Mouse (Mus musculus): ENCODE measurements around the gene Rnf180.

Gene Rnf180

GRCm38 (mm10) chr13:105250264-105250663, 44.4 kb downstream of the Rnf180 start:
- no peak for DNase-seq (ENCODE audit: low spot score)

- no peak for DNase-seq (ENCODE audit: low spot score)
These were observed 45.0 kb downstream of the Rnf180 start for GRCm38 (mm10) chr13:105249599-105249998.

- no peak for DNase-seq (ENCODE audit: low spot score)
These were observed 46.9 kb downstream of the Rnf180 start for GRCm38 (mm10) chr13:105247691-105248090.

- no peak for DNase-seq (ENCODE audit: low spot score)
These were observed 53.8 kb downstream of the Rnf180 start for GRCm38 (mm10) chr13:105240810-105241209.

GRCm38 (mm10) chr13:105227126-105227525, 67.5 kb downstream of the Rnf180 start:
- DNase-seq (ENCODE audit: low spot score): no peak

GRCm38 (mm10) chr13:105224048-105224447, 70.6 kb downstream of the Rnf180 start:
- no peak for DNase-seq (ENCODE audit: low spot score)

GRCm38 (mm10) chr13:105223147-105223546, 71.5 kb downstream of the Rnf180 start:
- DNase-seq (ENCODE audit: low spot score): peak; percentile 28

GRCm38 (mm10) chr13:105222016-105222725, 72.4 kb downstream of the Rnf180 start:
- no peak for DNase-seq (ENCODE audit: low spot score)

GRCm38 (mm10) chr13:105210746-105211145, 83.9 kb downstream of the Rnf180 start:
- DNase-seq (ENCODE audit: low spot score): no peak

GRCm38 (mm10) chr13:105203851-105204250, 90.8 kb downstream of the Rnf180 start:
- no peak for DNase-seq (ENCODE audit: low spot score)

GRCm38 (mm10) chr13:105198658-105199057, 96.0 kb downstream of the Rnf180 start:
- no peak for DNase-seq (ENCODE audit: low spot score)

GRCm38 (mm10) chr13:105198028-105198427, 96.6 kb downstream of the Rnf180 start:
- DNase-seq (ENCODE audit: low spot score): no peak

- DNase-seq (ENCODE audit: low spot score): no peak
These were observed 101.0 kb downstream of the Rnf180 start for GRCm38 (mm10) chr13:105193583-105193982.

GRCm38 (mm10) chr13:105188730-105189129, 105.9 kb downstream of the Rnf180 start:
- peak; percentile 24 for DNase-seq (ENCODE audit: low spot score)

GRCm38 (mm10) chr13:105180781-105181180, 113.8 kb downstream of the Rnf180 start:
- no peak for DNase-seq (ENCODE audit: low spot score)

- no peak for DNase-seq (ENCODE audit: low spot score)
These were observed 129.2 kb downstream of the Rnf180 start for GRCm38 (mm10) chr13:105165441-105165840.

GRCm38 (mm10) chr13:105153955-105154354, 140.7 kb downstream of the Rnf180 start:
- DNase-seq (ENCODE audit: low spot score): no peak

GRCm38 (mm10) chr13:105150006-105150405, 144.6 kb downstream of the Rnf180 start:
- DNase-seq (ENCODE audit: low spot score): no peak

- no peak for DNase-seq (ENCODE audit: low spot score)
These were observed 146.7 kb downstream of the Rnf180 start for GRCm38 (mm10) chr13:105147795-105148418.

GRCm38 (mm10) chr13:105146827-105147226, 147.8 kb downstream of the Rnf180 start:
- no peak for DNase-seq (ENCODE audit: low spot score)

- no peak for DNase-seq (ENCODE audit: low spot score)
These were observed 154.7 kb downstream of the Rnf180 start for GRCm38 (mm10) chr13:105139881-105140280.

GRCm38 (mm10) chr13:105134397-105134796, 160.2 kb downstream of the Rnf180 start:
- DNase-seq (ENCODE audit: low spot score): no peak

- no peak for DNase-seq (ENCODE audit: low spot score)
These were observed 161.8 kb downstream of the Rnf180 start for GRCm38 (mm10) chr13:105132776-105133175.

- no peak for DNase-seq (ENCODE audit: low spot score)
These were observed 162.2 kb downstream of the Rnf180 start for GRCm38 (mm10) chr13:105132370-105132769.
